Mouse (Mus musculus): Measurements from ENCODE around the gene Zkscan16.
A peak's percentile ranks its signal among the peaks of the same experiment; 100 is the strongest.

Zkscan16 gene

GRCm38 (mm10) chr4:58943420-58944205 is at the start of gene Zkscan16:
Gene Zkscan16 (plus strand): TSS chr4:58943628.
- DNase-seq (ENCODE audit: low spot score): no peak

- DNase-seq (ENCODE audit: low spot score): no peak
These were observed 49.0 kb upstream of the Zkscan16 start for GRCm38 (mm10) chr4:58894399-58894798.

- DNase-seq (ENCODE audit: low spot score): no peak
These were observed 46.0 kb upstream of the Zkscan16 start for GRCm38 (mm10) chr4:58897436-58897835.

GRCm38 (mm10) chr4:58898318-58898717 is 45.1 kb upstream of the Zkscan16 start:
- peak; percentile 40 for DNase-seq (ENCODE audit: low spot score)

- DNase-seq (ENCODE audit: low spot score): no peak
These were observed 36.0 kb upstream of the Zkscan16 start for GRCm38 (mm10) chr4:58907453-58907852.

GRCm38 (mm10) chr4:58910175-58911068 is 33.0 kb upstream of the Zkscan16 start:
- DNase-seq (ENCODE audit: low spot score): no peak

GRCm38 (mm10) chr4:58911069-58911830 is 32.2 kb upstream of the Zkscan16 start:
- DNase-seq (ENCODE audit: low spot score): peak; percentile 54

GRCm38 (mm10) chr4:58911831-58912628 is 31.4 kb upstream of the Zkscan16 start:
- DNase-seq (ENCODE audit: low spot score): peak; percentile 58

GRCm38 (mm10) chr4:58912629-58913335 is 30.6 kb upstream of the Zkscan16 start, which contains the start of gene Ecpas:
Gene Ecpas (minus strand): TSS chr4:58912749.
- DNase-seq (ENCODE audit: low spot score): peak; percentile 74

GRCm38 (mm10) chr4:58913336-58914026 is 29.9 kb upstream of the Zkscan16 start:
- DNase-seq (ENCODE audit: low spot score): no peak

GRCm38 (mm10) chr4:58915081-58915826 is 28.2 kb upstream of the Zkscan16 start:
- DNase-seq (ENCODE audit: low spot score): peak; percentile 35

GRCm38 (mm10) chr4:58923933-58924332 is 19.5 kb upstream of the Zkscan16 start:
- no peak for DNase-seq (ENCODE audit: low spot score)

GRCm38 (mm10) chr4:58925664-58926063 is 17.8 kb upstream of the Zkscan16 start:
- DNase-seq (ENCODE audit: low spot score): no peak

- DNase-seq (ENCODE audit: low spot score): no peak
These were observed 17.3 kb upstream of the Zkscan16 start for GRCm38 (mm10) chr4:58926120-58926519.

GRCm38 (mm10) chr4:58927661-58928060 is 15.8 kb upstream of the Zkscan16 start:
- no peak for DNase-seq (ENCODE audit: low spot score)

- no peak for DNase-seq (ENCODE audit: low spot score)
These were observed 10.9 kb upstream of the Zkscan16 start for GRCm38 (mm10) chr4:58932541-58932940.

GRCm38 (mm10) chr4:58934308-58934707 is 9.1 kb upstream of the Zkscan16 start:
- DNase-seq (ENCODE audit: low spot score): no peak

GRCm38 (mm10) chr4:58934746-58935476 is 8.5 kb upstream of the Zkscan16 start:
- DNase-seq (ENCODE audit: low spot score): peak; percentile 75

- DNase-seq (ENCODE audit: low spot score): no peak
These were observed 7.6 kb upstream of the Zkscan16 start for GRCm38 (mm10) chr4:58935846-58936245.
